Mouse (Mus musculus): ENCODE data around the gene Tsfm.

- TF ChIP-seq GATA1 (IDR thresholded peaks at IDR 0.05; ENCODE audit: borderline replicate concordance, low read length) (no peak), FLI1 (IDR thresholded peaks at IDR 0.05; ENCODE audit: low read length) (no peak)
Observed at GRCm38 (mm10) chr10:127002056-127002455, 28.6 kb downstream of the Tsfm start.

Data from megakaryocyte, embryonic 14.5 days (primary cell).